Mouse (Mus musculus): ENCODE results near the gene Zmynd8.

The Zmynd8 gene

DNA sequence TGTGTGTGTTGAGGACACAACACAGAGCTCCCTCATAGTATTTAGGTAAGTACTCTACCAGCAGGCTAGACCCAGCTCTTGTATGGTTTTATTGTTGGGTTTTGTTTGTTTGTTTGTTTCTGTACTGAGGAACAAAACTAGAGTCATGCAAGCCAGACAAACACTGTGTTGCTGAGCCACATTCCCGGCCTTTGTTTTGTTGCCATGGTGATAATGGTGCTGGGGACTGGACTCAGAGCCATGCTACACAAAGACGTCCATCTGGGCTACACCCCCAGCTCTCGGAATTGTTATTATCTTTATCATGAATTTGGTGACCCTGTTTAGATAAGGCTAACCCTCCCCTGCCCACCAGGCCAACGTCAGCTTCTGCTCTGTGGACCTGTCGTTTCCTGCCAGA lies 140.3 kb downstream of the Zmynd8 start:
- DNase-seq (ENCODE audit: extremely low read depth, insufficient read length, low spot score): no peak

DNA sequence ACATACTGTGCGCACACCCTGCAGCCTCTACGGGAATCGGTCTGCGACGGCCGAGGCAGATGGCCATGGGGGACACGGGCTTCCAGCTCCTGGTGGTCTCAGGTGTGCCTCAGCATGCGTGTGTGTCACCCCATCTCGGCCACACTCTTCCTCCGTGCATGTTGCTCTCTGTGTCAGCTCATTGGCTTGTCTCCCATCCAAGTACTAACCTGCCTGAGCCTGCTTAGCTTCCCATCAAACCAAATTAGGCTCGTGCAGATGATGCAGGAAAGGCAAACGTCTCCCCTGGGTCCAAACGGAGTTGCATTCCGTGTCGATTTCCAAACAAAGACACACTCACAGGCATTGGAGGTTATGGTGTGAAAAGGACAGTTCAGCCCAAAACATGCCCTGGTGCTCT lies 141.0 kb downstream of the Zmynd8 start:
- DNase-seq (ENCODE audit: extremely low read depth, insufficient read length, low spot score): no peak

DNA sequence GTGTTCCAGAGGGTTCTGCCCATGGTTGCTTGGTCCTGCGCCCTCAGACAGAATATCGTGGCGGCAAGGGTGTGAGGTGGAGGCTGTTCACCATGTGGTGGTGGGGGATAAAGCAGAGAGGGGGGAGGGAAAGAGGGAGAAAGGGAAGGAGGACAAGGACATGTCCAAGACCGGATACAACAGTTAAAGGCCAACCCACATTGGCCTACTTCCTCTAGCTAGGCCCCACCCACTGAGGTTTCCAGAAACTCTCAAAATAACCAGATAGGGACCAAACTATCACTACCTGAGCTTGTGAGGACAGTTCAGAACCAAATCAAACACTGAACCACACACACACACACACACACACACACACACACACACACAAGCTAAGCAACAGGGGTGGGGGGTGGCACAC lies 146.1 kb downstream of the Zmynd8 start:
- no peak for DNase-seq (ENCODE audit: extremely low read depth, insufficient read length, low spot score)

DNA sequence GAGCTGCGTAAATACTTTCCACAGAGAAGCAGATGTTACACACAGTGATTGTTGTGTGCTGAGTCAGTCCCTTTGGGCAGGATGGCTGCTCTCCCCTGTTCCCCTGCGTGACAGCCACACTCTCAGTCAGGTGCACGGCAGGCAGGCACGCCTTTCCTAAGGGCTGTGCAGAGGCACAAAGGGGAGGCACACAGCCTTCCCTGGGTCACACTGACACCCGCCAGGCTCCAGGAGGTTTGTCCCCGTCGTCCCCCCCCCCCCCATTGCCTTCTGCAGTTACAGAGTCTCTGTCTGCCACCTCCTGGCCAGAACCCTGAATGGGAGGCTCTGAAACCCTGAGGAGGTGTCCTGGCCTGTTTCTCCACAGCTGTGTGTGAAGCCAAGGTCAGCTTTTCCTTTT lies 147.7 kb downstream of the Zmynd8 start:
- peak; percentile 30 for DNase-seq (ENCODE audit: extremely low read depth, insufficient read length, low spot score)

DNA sequence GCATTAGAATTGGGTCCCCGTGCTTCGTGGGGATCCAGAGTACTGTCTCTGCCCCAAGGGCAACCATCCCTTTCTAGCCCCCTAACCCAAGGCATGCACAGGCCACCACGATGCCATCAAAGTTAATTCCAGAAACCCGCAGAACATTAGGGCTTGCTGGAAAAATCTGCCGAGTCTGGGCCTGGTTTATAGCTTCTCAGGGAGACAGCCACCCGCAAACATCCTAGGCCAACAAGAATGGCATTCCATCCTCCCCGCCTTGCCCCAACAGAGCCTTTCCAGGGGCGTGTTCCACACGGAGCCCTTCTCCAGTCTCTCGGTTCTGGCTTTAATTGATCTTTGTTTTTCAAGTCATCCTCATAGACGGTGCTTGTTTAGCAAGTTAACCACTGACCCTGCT lies 150.4 kb downstream of the Zmynd8 start:
- DNase-seq (ENCODE audit: extremely low read depth, insufficient read length, low spot score): no peak

DNA sequence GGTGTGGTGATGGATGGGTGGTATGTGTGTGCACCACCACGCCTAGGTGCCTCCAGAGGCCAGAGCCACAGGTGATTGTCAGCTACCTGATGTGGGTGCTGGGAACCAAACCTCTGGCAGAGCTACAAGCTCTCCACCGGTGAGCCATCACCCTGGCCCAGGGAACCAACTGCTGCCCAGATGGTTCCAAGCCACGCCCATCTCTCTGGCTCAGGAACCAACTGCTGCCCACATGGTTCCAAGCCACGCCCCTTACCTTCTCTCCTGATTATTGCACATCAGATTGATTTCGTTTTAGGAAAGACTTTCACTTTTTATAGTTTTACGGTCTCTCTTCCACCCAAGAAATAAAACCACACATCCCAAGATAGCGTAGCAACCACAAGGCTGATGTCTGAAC lies 150.8 kb downstream of the Zmynd8 start:
- no peak for DNase-seq (ENCODE audit: extremely low read depth, insufficient read length, low spot score)

DNA sequence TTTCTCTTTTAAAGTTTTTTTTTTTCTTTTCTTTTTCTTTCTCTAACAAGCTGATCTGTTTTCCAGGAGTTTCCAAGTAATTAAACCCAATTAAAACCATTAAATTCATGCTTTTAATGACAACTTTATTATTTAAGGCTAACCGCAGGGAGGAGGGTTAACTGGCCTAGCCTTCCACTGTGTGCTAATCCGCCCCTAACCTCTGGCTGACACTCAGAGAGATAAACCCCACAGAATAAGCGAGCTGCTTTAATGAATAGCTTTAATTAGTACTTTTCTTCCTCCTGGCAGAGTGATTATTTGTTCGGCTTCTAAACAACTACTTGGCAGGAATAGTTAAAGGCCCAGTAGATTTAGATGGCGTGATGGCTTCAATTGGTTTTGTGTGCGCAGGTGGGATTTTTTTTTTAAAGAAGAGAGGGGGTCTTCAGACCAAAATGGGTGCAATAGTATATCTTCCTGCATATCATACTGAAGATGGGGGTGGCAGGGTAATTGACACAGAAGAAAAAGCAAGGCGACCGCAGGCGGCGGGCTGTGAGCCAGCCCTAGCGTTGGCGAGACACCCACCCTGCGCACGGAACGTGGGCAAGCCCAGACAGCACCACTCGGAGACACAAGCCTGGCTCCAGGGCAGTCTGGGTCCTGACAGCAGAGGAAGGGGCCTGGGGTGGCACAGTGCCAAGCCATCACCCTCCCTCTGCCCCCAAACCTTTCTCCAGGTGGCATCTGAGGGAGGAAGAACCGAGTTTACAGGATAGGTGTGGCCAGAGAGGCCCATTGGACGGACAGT lies 153.3 kb downstream of the Zmynd8 start:
- no peak for DNase-seq (ENCODE audit: extremely low read depth, insufficient read length, low spot score)

DNA sequence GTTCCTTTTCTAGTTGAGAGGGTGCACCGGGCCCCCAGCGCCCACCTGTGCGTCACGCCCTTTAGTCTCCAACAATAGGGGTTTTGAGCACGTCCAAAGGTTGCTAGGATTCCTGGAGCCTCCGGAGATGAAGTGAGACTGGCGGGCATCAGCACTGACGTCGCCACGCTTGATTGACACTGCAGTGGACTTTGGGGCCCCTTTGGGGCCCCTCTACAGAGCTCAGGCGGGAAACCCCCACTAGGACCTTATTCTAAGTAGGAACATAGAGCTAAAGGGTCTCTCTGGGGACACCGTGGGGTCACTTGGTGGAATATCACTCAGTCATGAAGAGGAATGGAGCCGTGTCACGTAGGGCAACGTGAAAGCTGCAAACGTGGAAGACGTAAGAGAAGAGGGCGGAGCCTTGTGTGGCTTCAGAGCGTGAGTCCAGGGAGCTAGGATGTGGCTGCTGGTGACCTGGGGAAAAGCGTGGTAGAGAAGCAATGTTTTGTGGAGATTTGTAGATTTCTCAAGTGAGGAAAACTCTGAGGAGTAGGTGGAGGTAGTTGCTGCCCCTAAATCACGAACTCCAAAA lies 156.5 kb downstream of the Zmynd8 start:
- DNase-seq (ENCODE audit: extremely low read depth, insufficient read length, low spot score): no peak

DNA sequence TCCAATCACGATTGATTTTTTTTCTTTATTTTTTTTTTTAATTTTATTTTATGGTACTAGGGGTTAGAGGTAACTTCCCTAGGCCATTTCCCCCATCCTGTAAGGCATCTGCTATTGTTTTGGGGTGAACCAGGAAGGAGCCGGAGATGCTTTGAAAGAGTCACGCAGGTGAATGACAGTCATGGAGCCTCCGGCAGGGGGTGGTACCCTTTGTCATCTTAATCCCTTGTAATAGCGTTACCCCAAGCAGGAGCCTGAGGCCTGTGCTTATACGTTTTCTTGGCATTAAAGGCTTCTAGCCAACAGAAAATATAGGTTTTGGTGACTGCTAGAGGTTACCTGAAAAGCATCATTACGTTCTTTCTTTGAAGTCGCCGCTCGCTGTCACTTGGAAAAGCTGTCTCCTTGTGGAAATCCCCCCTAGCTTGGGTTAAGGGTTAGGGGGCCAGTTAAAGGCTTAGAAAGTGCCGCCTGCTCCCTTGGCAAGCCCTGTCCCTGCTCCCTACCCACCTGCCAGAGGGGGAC lies 157.2 kb downstream of the Zmynd8 start:
- no peak for DNase-seq (ENCODE audit: extremely low read depth, insufficient read length, low spot score)

DNA sequence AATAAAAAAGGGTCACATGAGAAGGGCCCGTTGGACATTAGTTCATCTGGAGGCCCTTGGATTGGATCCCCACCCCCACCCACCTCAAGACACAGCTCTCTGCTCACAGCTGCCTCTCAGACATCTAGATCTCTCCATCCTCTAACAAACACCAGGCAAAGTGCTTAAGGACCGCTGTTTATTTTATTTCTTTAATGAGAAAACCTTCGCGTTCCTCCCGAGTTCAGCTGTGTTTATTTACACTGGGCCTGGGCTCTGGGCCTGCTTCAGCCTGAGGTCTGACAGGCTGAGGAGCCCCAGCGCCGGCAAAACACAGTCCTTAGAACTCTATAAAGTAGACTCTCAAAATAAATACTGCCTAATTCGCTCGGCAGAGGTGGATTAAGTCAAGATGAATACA lies 157.8 kb downstream of the Zmynd8 start:
- DNase-seq (ENCODE audit: extremely low read depth, insufficient read length, low spot score): no peak

DNA sequence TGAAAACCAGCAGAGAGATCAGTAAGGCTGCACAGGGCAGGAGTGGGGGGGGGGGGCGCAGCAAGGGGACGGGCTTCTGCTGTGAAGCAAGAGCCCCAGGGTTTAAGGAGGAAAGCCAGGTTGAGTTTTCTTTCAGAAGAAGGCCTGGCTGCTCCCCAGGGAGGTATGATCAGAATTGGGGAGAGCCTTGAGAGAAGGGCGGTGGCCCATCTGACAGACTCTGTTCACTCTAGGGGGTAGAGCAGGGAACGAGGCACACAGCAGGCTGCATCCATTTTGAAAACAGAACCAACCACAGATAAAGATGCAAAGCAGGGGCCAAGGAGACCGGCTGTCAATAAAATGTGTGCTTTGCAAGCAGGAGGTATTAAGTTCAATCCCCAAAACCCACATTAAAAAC lies 158.4 kb downstream of the Zmynd8 start:
- no peak for DNase-seq (ENCODE audit: extremely low read depth, insufficient read length, low spot score)

DNA sequence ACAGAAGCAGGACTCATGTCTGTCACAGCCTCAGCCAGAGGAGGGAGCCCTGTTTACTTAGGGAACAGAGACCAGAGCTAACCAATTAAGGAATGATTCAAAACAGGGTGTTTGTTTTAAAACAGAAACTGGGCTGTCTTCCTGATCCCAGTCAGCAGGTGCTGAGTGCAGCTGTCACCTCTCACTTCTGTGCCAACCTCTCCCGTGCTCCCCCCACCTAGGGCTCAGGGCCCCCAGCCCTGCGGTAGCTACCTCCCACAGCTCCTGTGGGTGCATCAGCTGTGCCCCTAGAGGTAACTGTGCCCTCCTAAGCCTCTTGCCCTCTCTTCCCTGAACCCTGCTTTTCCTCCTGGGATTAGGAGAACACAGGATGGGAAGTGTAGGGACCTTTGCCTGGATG lies 162.5 kb downstream of the Zmynd8 start:
- no peak for DNase-seq (ENCODE audit: extremely low read depth, insufficient read length, low spot score)
